Mouse (Mus musculus): ENCODE measurements at regions not wholly inside any gene's neighbourhood (a gene's known extent, or its start where the extent isn't known, plus 50 kb on each side); places are given as distances from the start of the nearest gene placed in this dataset.
A peak's percentile ranks its signal among the peaks of the same experiment; 100 is the strongest.
"Not testable (repeated sequence)": the region's sequence is repeated elsewhere in the genome, so short reads cannot be mapped to it uniquely, and the experiment has no call there.

DNA sequence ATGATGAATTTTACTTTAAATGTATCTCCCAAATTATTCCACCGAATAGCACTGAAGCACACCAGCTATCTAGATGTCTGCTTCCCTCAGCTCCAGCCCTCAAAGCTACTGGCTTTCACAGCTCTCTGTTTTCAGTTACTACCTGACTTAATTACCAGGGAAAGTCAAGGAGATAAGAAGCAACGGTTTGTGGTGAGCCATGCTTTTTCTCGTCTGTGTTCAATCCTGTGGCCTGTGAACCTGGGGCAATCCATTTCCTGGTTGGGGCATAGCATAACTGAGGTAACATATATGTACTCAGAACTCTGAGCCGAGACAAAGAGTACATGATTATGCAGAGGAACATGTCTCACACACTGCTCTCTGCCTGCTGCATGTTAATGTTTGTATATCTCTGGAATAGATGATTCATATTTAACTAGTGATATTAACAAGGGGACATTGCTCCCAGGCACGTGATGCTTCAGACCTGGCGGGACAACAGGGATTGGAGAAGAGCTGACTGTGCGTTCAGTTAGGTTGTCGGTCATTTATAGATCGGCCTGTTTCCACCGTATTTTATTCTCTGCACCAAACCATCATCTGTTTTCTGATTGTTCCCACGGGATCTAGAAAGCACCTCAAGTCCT is 453.3 kb downstream of the Dad1 start:
- Histone ChIP-seq H3K9me3 (ENCODE audit: low read length) (no peaks in the 10 kb centered on the region), H3K36me3 (ENCODE audit: insufficient read depth, low read length) (no peaks in the 10 kb centered on the region)
- WGBS: 86% methylated on average over 11 of the region's 11 CpGs

DNA sequence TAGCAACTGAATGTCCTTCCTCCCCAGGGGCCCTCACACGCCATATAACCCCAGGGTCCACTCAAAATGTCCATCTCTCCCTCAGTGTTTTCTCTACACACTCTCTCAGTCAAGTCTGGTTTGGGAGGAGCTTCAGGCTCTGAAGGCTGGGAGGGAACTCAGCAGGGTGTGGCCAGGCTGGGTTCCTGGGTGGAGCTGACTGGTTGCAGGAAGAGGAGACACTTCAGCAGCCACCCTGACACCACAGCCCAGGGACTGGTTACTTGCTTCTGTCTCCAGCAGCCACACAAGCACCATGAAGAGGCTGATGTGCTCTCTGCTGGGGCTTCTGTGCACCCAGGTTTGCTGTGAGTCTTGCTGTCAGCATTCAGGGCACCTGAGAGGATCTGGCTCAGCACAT is 458.7 kb downstream of the Dad1 start:
- H3K36me3 ChIP-seq (ENCODE audit: insufficient read depth, low read length); H3K27ac ChIP-seq (ENCODE audit: low read depth, low read length); H3K4me2 ChIP-seq (ENCODE audit: low read depth, low read length, poor library complexity, severe bottlenecking); H3K27me3 ChIP-seq (ENCODE audit: insufficient read depth, low read length); H3K4me1 ChIP-seq (ENCODE audit: insufficient read depth, low read length); H3K9me3 ChIP-seq (ENCODE audit: low read length); H3K4me3 ChIP-seq (ENCODE audit: low read depth, low read length); ATAC-seq (ENCODE audit: low FRiP score); DNase-seq (ENCODE audit: low spot score); H3K9ac ChIP-seq (replicated peaks; ENCODE audit: low read length, poor library complexity, severe bottlenecking): not testable (repeated sequence)
- WGBS: 61% methylated on average over 1 of the region's 1 CpGs

More for the DNA sequence above, 453.3 kb downstream of the Dad1 start:
- DNase-seq (ENCODE audit: low spot score) (no peak), ATAC-seq (ENCODE audit: low FRiP score) (no peak)
- H3K4me1 ChIP-seq (ENCODE audit: insufficient read depth, low read length): no peaks in the 10 kb centered on the region
- H3K27ac ChIP-seq (ENCODE audit: low read depth, low read length): no peak overlapping the region
- H3K27me3 ChIP-seq (ENCODE audit: insufficient read depth, low read length): no peaks in the 10 kb centered on the region
- H3K4me2 ChIP-seq (ENCODE audit: low read depth, low read length, poor library complexity, severe bottlenecking): no peak overlapping the region
- H3K4me3 ChIP-seq (ENCODE audit: low read depth, low read length): no peak overlapping the region
- no peak overlapping the region for H3K9ac ChIP-seq (replicated peaks; ENCODE audit: low read length, poor library complexity, severe bottlenecking)
- TF ChIP-seq CTCF (IDR thresholded peaks at IDR 0.05): no peak

GRCm38 (mm10) chr14:53794527-53794926 is 459.4 kb downstream of the Dad1 start:
- Histone ChIP-seq H3K36me3 (ENCODE audit: insufficient read depth, low read length) (no peaks in the 10 kb centered on the region), H3K9me3 (ENCODE audit: low read length) (no peaks in the 10 kb centered on the region), H3K4me2 (ENCODE audit: low read depth, low read length, poor library complexity, severe bottlenecking) (no peak overlapping the region), H3K27ac (ENCODE audit: low read depth, low read length) (no peak overlapping the region), H3K4me3 (ENCODE audit: low read depth, low read length) (no peak overlapping the region), H3K27me3 (ENCODE audit: insufficient read depth, low read length) (no peaks in the 10 kb centered on the region), H3K4me1 (ENCODE audit: insufficient read depth, low read length) (no peaks in the 10 kb centered on the region), H3K9ac (replicated peaks; ENCODE audit: low read length, poor library complexity, severe bottlenecking) (no peak overlapping the region)
- ATAC-seq (ENCODE audit: low FRiP score) (no peak), DNase-seq (ENCODE audit: low spot score) (no peak)
- no peak for TF ChIP-seq CTCF (IDR thresholded peaks at IDR 0.05)
- WGBS: 84% methylated on average over 5 of the region's 5 CpGs

DNA sequence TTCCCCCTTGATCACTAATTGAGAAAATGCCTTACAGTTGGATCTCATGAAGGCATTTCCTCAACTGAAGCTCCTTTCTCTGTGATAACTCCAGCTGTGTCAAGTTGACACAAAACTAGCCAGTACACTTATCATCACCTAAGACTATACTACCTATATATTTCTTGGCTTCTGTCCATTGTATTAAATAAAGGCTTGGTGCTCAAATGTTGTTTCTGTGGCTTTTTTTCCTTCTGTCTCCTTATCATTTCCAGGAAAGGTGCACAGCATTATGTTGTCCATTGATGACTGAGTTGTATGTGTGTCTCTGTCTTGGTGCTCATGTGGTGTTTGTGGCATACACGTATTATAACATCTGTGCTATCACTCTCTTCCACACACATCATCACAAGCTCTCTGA is 461.5 kb downstream of the Dad1 start:
- not testable (repeated sequence) for H3K4me2 ChIP-seq (ENCODE audit: low read depth, low read length, poor library complexity, severe bottlenecking); H3K36me3 ChIP-seq (ENCODE audit: insufficient read depth, low read length); H3K4me3 ChIP-seq (ENCODE audit: low read depth, low read length); H3K4me1 ChIP-seq (ENCODE audit: insufficient read depth, low read length); ATAC-seq (ENCODE audit: low FRiP score); H3K9ac ChIP-seq (replicated peaks; ENCODE audit: low read length, poor library complexity, severe bottlenecking); H3K9me3 ChIP-seq (ENCODE audit: low read length); DNase-seq (ENCODE audit: low spot score); H3K27me3 ChIP-seq (ENCODE audit: insufficient read depth, low read length); H3K27ac ChIP-seq (ENCODE audit: low read depth, low read length)
- 80% methylated on average over 1 of the region's 1 CpGs for WGBS

DNA sequence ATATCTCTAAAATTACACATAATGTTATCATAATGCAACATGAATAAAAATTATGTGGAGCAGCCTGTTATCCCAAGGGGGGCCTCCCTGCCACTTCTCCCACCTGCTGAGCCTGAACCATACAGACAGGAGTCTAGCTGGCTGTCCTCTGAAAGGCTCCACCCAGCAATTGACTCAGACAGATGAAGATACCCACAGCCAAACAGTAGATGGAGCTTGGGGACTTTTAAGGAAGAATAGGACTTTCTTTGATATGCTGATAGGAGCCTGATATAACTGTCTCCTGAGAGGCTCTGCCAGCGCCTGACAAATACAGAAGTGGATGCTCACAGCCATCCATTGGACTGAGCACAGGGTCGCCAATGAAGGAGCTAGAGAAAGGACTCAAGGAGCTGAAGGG is 468.4 kb downstream of the Dad1 start:
- not testable (repeated sequence) for H3K9me3 ChIP-seq (ENCODE audit: low read length); H3K27ac ChIP-seq (ENCODE audit: low read depth, low read length)
- WGBS: 77% methylated on average over 2 of the region's 2 CpGs

DNA sequence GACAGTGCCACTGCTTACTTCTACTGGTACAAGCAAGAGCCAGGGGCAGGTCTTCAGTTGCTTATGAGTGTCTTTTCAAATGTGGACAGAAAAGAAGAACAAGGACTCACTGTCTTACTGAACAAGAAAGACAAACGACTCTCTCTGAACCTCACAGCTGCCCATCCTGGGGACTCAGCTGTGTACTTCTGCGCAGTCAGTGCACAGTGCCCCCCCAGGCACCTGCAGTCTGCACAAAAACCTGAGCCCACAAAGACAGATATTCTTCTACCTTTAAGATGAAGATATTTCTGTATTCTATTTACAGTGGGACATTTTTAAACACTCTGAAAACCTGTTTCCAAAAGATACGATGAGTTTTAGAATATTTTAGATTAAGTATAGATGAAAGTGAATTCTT is 476.5 kb downstream of the Dad1 start:
- no peak for TF ChIP-seq CTCF (IDR thresholded peaks at IDR 0.05)
- 84% methylated on average over 3 of the region's 3 CpGs for WGBS
- ATAC-seq (ENCODE audit: low FRiP score): no peak

More for the DNA sequence above, 468.4 kb downstream of the Dad1 start:
- DNase-seq (ENCODE audit: low spot score); H3K4me3 ChIP-seq (ENCODE audit: low read depth, low read length); H3K36me3 ChIP-seq (ENCODE audit: insufficient read depth, low read length); H3K4me1 ChIP-seq (ENCODE audit: insufficient read depth, low read length); ATAC-seq (ENCODE audit: low FRiP score); H3K27me3 ChIP-seq (ENCODE audit: insufficient read depth, low read length); H3K9ac ChIP-seq (replicated peaks; ENCODE audit: low read length, poor library complexity, severe bottlenecking); H3K4me2 ChIP-seq (ENCODE audit: low read depth, low read length, poor library complexity, severe bottlenecking): not testable (repeated sequence)

More for the DNA sequence above, 476.5 kb downstream of the Dad1 start:
- no peak overlapping the region for H3K9ac ChIP-seq (replicated peaks; ENCODE audit: low read length, poor library complexity, severe bottlenecking)
- H3K4me1 ChIP-seq (ENCODE audit: insufficient read depth, low read length): no peaks in the 10 kb centered on the region
- no peaks in the 10 kb centered on the region for H3K9me3 ChIP-seq (ENCODE audit: low read length)
- no peak overlapping the region for H3K4me3 ChIP-seq (ENCODE audit: low read depth, low read length)
- no peaks in the 10 kb centered on the region for H3K36me3 ChIP-seq (ENCODE audit: insufficient read depth, low read length)
- H3K27ac ChIP-seq (ENCODE audit: low read depth, low read length): no peak overlapping the region
- H3K27me3 ChIP-seq (ENCODE audit: insufficient read depth, low read length): no peaks in the 10 kb centered on the region
- H3K4me2 ChIP-seq (ENCODE audit: low read depth, low read length, poor library complexity, severe bottlenecking): no peak overlapping the region
- DNase-seq (ENCODE audit: low spot score): peak; percentile 10

Data from midbrain, postnatal 0 days (tissue).